Mouse (Mus musculus): Measurements from ENCODE around the gene Rap1gap.
A peak's percentile ranks its signal among the peaks of the same experiment; 100 is the strongest.

The Rap1gap gene

GRCm38 (mm10) chr4:137692107-137692902 is 27.8 kb downstream of the Rap1gap start:
- no peak for DNase-seq (ENCODE audit: low spot score in 2 of 2)

GRCm38 (mm10) chr4:137695300-137695699 is 30.8 kb downstream of the Rap1gap start:
- no peak for DNase-seq (ENCODE audit: low spot score in 2 of 2)

- DNase-seq (ENCODE audit: low spot score in 2 of 2) = no peak
These were observed 31.4 kb downstream of the Rap1gap start for GRCm38 (mm10) chr4:137695900-137696299.

- no peak for DNase-seq (ENCODE audit: low spot score in 2 of 2)
These were observed 32.8 kb downstream of the Rap1gap start for GRCm38 (mm10) chr4:137697156-137697885.

GRCm38 (mm10) chr4:137698076-137698985 is 33.8 kb downstream of the Rap1gap start:
- DNase-seq (ENCODE audit: low spot score in 2 of 2) = peak in 1 of 2 experiments; percentile 65

- DNase-seq (ENCODE audit: low spot score in 2 of 2) = no peak
These were observed 35.0 kb downstream of the Rap1gap start for GRCm38 (mm10) chr4:137699264-137700211.

GRCm38 (mm10) chr4:137700960-137701359 is 36.4 kb downstream of the Rap1gap start:
- DNase-seq (ENCODE audit: low spot score in 2 of 2) = no peak

- no peak for DNase-seq (ENCODE audit: low spot score in 2 of 2)
These were observed 38.6 kb downstream of the Rap1gap start for GRCm38 (mm10) chr4:137703077-137703476.

GRCm38 (mm10) chr4:137704561-137704960 is 40.0 kb downstream of the Rap1gap start:
- no peak for DNase-seq (ENCODE audit: low spot score in 2 of 2)

- no peak for DNase-seq (ENCODE audit: low spot score in 2 of 2)
These were observed 40.9 kb downstream of the Rap1gap start for GRCm38 (mm10) chr4:137705379-137705778.

GRCm38 (mm10) chr4:137706510-137706909 is 42.0 kb downstream of the Rap1gap start:
- DNase-seq (ENCODE audit: low spot score in 2 of 2) = no peak

- peak; percentile 84 to 86 for DNase-seq (ENCODE audit: low spot score in 2 of 2)
These were observed 42.9 kb downstream of the Rap1gap start for GRCm38 (mm10) chr4:137707216-137707990.

- DNase-seq (ENCODE audit: low spot score in 2 of 2) = no peak
These were observed 48.4 kb downstream of the Rap1gap start for GRCm38 (mm10) chr4:137712963-137713362.

GRCm38 (mm10) chr4:137714020-137714624 is 49.6 kb downstream of the Rap1gap start:
- DNase-seq (ENCODE audit: low spot score in 2 of 2) = peak in 1 of 2 experiments; percentile 66

GRCm38 (mm10) chr4:137717005-137717404 is 52.5 kb downstream of the Rap1gap start:
- DNase-seq (ENCODE audit: low spot score in 2 of 2) = no peak

- no peak for DNase-seq (ENCODE audit: low spot score in 2 of 2)
These were observed 53.1 kb downstream of the Rap1gap start for GRCm38 (mm10) chr4:137717671-137718070.

- no peak for DNase-seq (ENCODE audit: low spot score in 2 of 2)
These were observed 55.0 kb downstream of the Rap1gap start for GRCm38 (mm10) chr4:137719378-137720077.

- DNase-seq (ENCODE audit: low spot score in 2 of 2) = no peak
These were observed 57.0 kb downstream of the Rap1gap start for GRCm38 (mm10) chr4:137721563-137721962.

- no peak for DNase-seq (ENCODE audit: low spot score in 2 of 2)
These were observed 57.7 kb downstream of the Rap1gap start for GRCm38 (mm10) chr4:137722230-137722629.

All from urinary bladder, adult 18-20 months (tissue).